ENCODE assay signal across 14 mouse cellular contexts in genomic region chr3:116304800-116305753, GRCm38 (mm10). TPM values are rescaled to one million over a fixed set of nuclear protein-coding genes. Genes with fewer than 3 reads are reported as not detected.
A peak's percentile ranks its signal among the peaks of the same experiment; 100 is the strongest.
DNase-seq lines count a peak whose midpoint lies in the region; ATAC-seq and TF ChIP-seq lines count a peak whose summit lies in the region.
"Had no signal": no experiment of that assay in that cellular context is flagged by ENCODE, and none has a peak within 500 bp of the region (broad histone marks: within the 10 kb centered on the region; RNA-seq: fewer than 3 reads in every experiment).

No protein-coding gene starts in this region.

- H3K27ac ChIP-seq in forebrain, embryonic 11.5 days (ENCODE audit: low read depth, low read length) = no peak overlapping the region
- H3K27ac ChIP-seq in forebrain, embryonic 12.5 days = no peak overlapping the region
- H3K27ac ChIP-seq in liver, adult 2 months (replicated peaks; ENCODE audit: insufficient read depth, low read depth, low read length) = no peak overlapping the region
- no peak overlapping the region for H3K27ac ChIP-seq in liver, embryonic 11.5 days (ENCODE audit: low read depth, low read length)
- H3K27ac ChIP-seq in ES-Bruce4 (ENCODE audit: insufficient read depth, low read length) = no peak overlapping the region
- H3K27ac ChIP-seq in embryonic fibroblast, embryonic 13.5 days (ENCODE audit: insufficient read depth, low read length) = no peak overlapping the region
- no peak overlapping the region for H3K27ac ChIP-seq in layer of hippocampus, adult 2 months
- H3K27ac ChIP-seq: liver, embryonic 13.5 days had no signal

- 0 out of 2 replicates have a peak, but pooled peaks have one; percentile 53 for ATAC-seq in forebrain, embryonic 11.5 days (replicated peaks; ENCODE audit: low FRiP score)
- no peak for ATAC-seq in forebrain, embryonic 12.5 days (ENCODE audit: low FRiP score)
- ATAC-seq in liver, embryonic 11.5 days (replicated peaks; ENCODE audit: low FRiP score) = no peak

- H3K4me3 ChIP-seq in forebrain, embryonic 11.5 days (ENCODE audit: low read depth, low read length) = no peak overlapping the region
- H3K4me3 ChIP-seq in forebrain, embryonic 12.5 days (replicated peaks) = no peak overlapping the region
- H3K4me3 ChIP-seq in liver, adult 2 months (ENCODE audit: insufficient read depth, low read depth, low read length) = no peak overlapping the region
- no peak overlapping the region for H3K4me3 ChIP-seq in liver, embryonic 11.5 days (ENCODE audit: low read depth, low read length)
- H3K4me3 ChIP-seq in ES-Bruce4 (ENCODE audit: low read depth, low read length) = no peak overlapping the region
- no peak overlapping the region for H3K4me3 ChIP-seq in embryonic fibroblast, embryonic 13.5 days (ENCODE audit: insufficient read depth, low read length)
- no peak overlapping the region for H3K4me3 ChIP-seq in layer of hippocampus, adult 2 months
- H3K4me3 ChIP-seq: erythroblast, embryonic 14.5 days; liver, embryonic 13.5 days had no signal

- peak; percentile 39 for TF ChIP-seq CTCF in liver, adult 2 months (IDR thresholded peaks at IDR 0.05; ENCODE audit: low read depth, low read length)
- peak; percentile 10 for TF ChIP-seq CTCF in ES-Bruce4 (IDR thresholded peaks at IDR 0.05; ENCODE audit: low read depth, low read length)
- peak; percentile 58; the same call in 1 of the 2 replicates for TF ChIP-seq CTCF in embryonic fibroblast, embryonic 13.5 days (IDR thresholded peaks at IDR 0.05; ENCODE audit: borderline replicate concordance, insufficient read depth, low read length)
- TF ChIP-seq CTCF in layer of hippocampus, adult 2 months (conservative IDR thresholded peaks at IDR 0.05) = no peak; the same call in 1 of the 2 replicates

- 84% methylated on average over 18 of the region's 18 CpGs for WGBS in forebrain, embryonic 11.5 days
- WGBS in forebrain, embryonic 12.5 days = 69% methylated on average over 18 of the region's 18 CpGs
- WGBS in liver, adult 2 months = 82% methylated on average over 18 of the region's 18 CpGs
- 85% methylated on average over 18 of the region's 18 CpGs for WGBS in liver, embryonic 11.5 days

- DNase-seq in forebrain, embryonic 11.5 days (ENCODE audit: low spot score) = no peak
- no peak for DNase-seq in liver, adult 2 months (ENCODE audit: extremely low read depth, low read depth, low spot score)
- DNase-seq in liver, embryonic 11.5 days (ENCODE audit: low spot score) = no peak
- no peak for DNase-seq in layer of hippocampus, adult 2 months (ENCODE audit: low spot score in 2 of 2)
- no peak for DNase-seq in B cell, adult 2 months
- DNase-seq: adrenal gland, postnatal 36 days; cerebellum, adult 9-11 months; liver, embryonic 13.5 days had no signal

- no peaks in the 10 kb centered on the region for H3K9me3 ChIP-seq in forebrain, embryonic 11.5 days (ENCODE audit: control insufficient read depth, low read length)
- H3K9me3 ChIP-seq in forebrain, embryonic 12.5 days = no peaks in the 10 kb centered on the region
- no peaks in the 10 kb centered on the region for H3K9me3 ChIP-seq in liver, embryonic 11.5 days (ENCODE audit: control insufficient read depth, low read length)
- H3K9me3 ChIP-seq in ES-Bruce4 (replicated peaks; ENCODE audit: control insufficient read depth, insufficient read depth, low read length, poor library complexity, severe bottlenecking) = no peaks in the 10 kb centered on the region
- H3K9me3 ChIP-seq: liver, embryonic 13.5 days had no signal

- no peak overlapping the region for H3K4me2 ChIP-seq in forebrain, embryonic 11.5 days (ENCODE audit: low read depth, low read length, severe bottlenecking)
- no peak overlapping the region for H3K4me2 ChIP-seq in forebrain, embryonic 12.5 days
- no peak overlapping the region for H3K4me2 ChIP-seq in liver, embryonic 11.5 days
- H3K4me2 ChIP-seq: liver, embryonic 13.5 days had no signal

- H3K4me1 ChIP-seq in forebrain, embryonic 11.5 days (replicated peaks; ENCODE audit: control insufficient read depth, insufficient read depth, low read length) = no peaks in the 10 kb centered on the region
- no peaks in the 10 kb centered on the region for H3K4me1 ChIP-seq in forebrain, embryonic 12.5 days
- no peaks in the 10 kb centered on the region; the same call in 1 of the 2 replicates for H3K4me1 ChIP-seq in liver, adult 2 months (ENCODE audit: control insufficient read depth, insufficient read depth, low read length)
- no peaks in the 10 kb centered on the region for H3K4me1 ChIP-seq in liver, embryonic 11.5 days (replicated peaks; ENCODE audit: control insufficient read depth, insufficient read depth, low read length)
- H3K4me1 ChIP-seq in ES-Bruce4 (ENCODE audit: control insufficient read depth, insufficient read depth, low read length) = no peaks in the 10 kb centered on the region
- no peaks in the 10 kb centered on the region for H3K4me1 ChIP-seq in embryonic fibroblast, embryonic 13.5 days (ENCODE audit: control insufficient read depth, insufficient read depth, low read length)

- no peak for TF ChIP-seq POLR2A in liver, adult 2 months (IDR thresholded peaks at IDR 0.05; ENCODE audit: extremely low read depth, insufficient read depth, low read length)
- no peak for TF ChIP-seq POLR2A in ES-Bruce4 (IDR thresholded peaks at IDR 0.05; ENCODE audit: insufficient read depth, low read length)
- no peak for TF ChIP-seq POLR2A in embryonic fibroblast, embryonic 13.5 days (IDR thresholded peaks at IDR 0.05; ENCODE audit: low read depth, low read length)

- H3K79me2 ChIP-seq in liver, adult 2 months (ENCODE audit: control insufficient read depth, insufficient read depth, low read length) = no peaks in the 10 kb centered on the region

- no peak for TF ChIP-seq EP300 in ES-Bruce4 (IDR thresholded peaks at IDR 0.05; ENCODE audit: insufficient read depth, low read depth, low read length)

- no peaks in the 10 kb centered on the region; the same call in 1 of the 2 replicates for H3K36me3 ChIP-seq in forebrain, embryonic 11.5 days (ENCODE audit: control insufficient read depth, insufficient read depth, low read length)
- H3K36me3 ChIP-seq in forebrain, embryonic 12.5 days (replicated peaks) = peaks cover 27% of the 10 kb centered on the region
- no peaks in the 10 kb centered on the region for H3K36me3 ChIP-seq in liver, adult 2 months (ENCODE audit: control insufficient read depth, insufficient read depth, low read length)
- H3K36me3 ChIP-seq in liver, embryonic 11.5 days (ENCODE audit: control insufficient read depth, insufficient read depth, low read length) = no peaks in the 10 kb centered on the region; the same call in 1 of the 2 replicates
- H3K36me3 ChIP-seq in ES-Bruce4 (ENCODE audit: control insufficient read depth, insufficient read depth, low read length, poor library complexity, severe bottlenecking) = no peaks in the 10 kb centered on the region
- H3K36me3 ChIP-seq: liver, embryonic 13.5 days had no signal

- no peak overlapping the region for H3K9ac ChIP-seq in forebrain, embryonic 11.5 days (ENCODE audit: low read length)
- H3K9ac ChIP-seq in forebrain, embryonic 12.5 days = no peak overlapping the region
- no peak overlapping the region for H3K9ac ChIP-seq in liver, adult 2 months (ENCODE audit: low read depth, low read length)
- H3K9ac ChIP-seq in liver, embryonic 11.5 days (ENCODE audit: low read depth, low read length) = no peak overlapping the region
- no peak overlapping the region for H3K9ac ChIP-seq in ES-Bruce4 (ENCODE audit: low read depth, poor library complexity, severe bottlenecking)
- H3K9ac ChIP-seq: liver, embryonic 13.5 days had no signal

- no peaks in the 10 kb centered on the region for H3K27me3 ChIP-seq in forebrain, embryonic 11.5 days (ENCODE audit: control insufficient read depth, insufficient read depth, low read length)
- no peaks in the 10 kb centered on the region for H3K27me3 ChIP-seq in forebrain, embryonic 12.5 days
- H3K27me3 ChIP-seq in liver, adult 2 months (ENCODE audit: control insufficient read depth, insufficient read depth, low read length) = no peaks in the 10 kb centered on the region
- no peaks in the 10 kb centered on the region for H3K27me3 ChIP-seq in liver, embryonic 11.5 days (replicated peaks; ENCODE audit: control insufficient read depth, insufficient read depth, low read length)
- H3K27me3 ChIP-seq in ES-Bruce4 (ENCODE audit: control insufficient read depth, insufficient read depth, low read length, poor library complexity, severe bottlenecking) = no peaks in the 10 kb centered on the region
- H3K27me3 ChIP-seq: liver, embryonic 13.5 days had no signal

RNA-seq across cellular contexts. Expression of gene Gpr88, which starts 51.8 kb away (rescaled TPM):
- polyA plus RNA-seq in forebrain, embryonic 11.5 days (2014; fragmentation: Nextera tagmentation; extraction: Ambion mirVana) = 0.21 and 0.93 TPM in 2 replicates
- 1.5 and 3.2 TPM in 2 replicates for polyA plus RNA-seq in forebrain, embryonic 12.5 days (2016; fragmentation: Nextera tagmentation; extraction: Ambion mirVana)
- not detected in 2 replicates for total RNA-seq in liver, adult 2 months (2014; rRNA removed)
- polyA plus RNA-seq in liver, adult 2 months (2012; rRNA removed) = not detected in 2 replicates
- 0.34 and 1.0 TPM in 2 replicates for polyA plus RNA-seq in liver, embryonic 11.5 days (2014; fragmentation: Nextera tagmentation; extraction: Ambion mirVana)
- polyA plus RNA-seq in ES-Bruce4 (2011; ENCODE audit: insufficient read depth, insufficient read length, low read depth, missing spikeins) = not detected in 2 replicates
- polyA plus RNA-seq in embryonic fibroblast, embryonic 13.5 days (2011; ENCODE audit: insufficient read length, low read depth, missing spikeins) = 2.2 and 5.6 TPM in 2 replicates
- 1 to 10 TPM; 1.9 to 2.0 TPM for total RNA-seq in layer of hippocampus, adult 2 months (2021)
- total RNA-seq: hematopoietic stem cell, adult 5-6 weeks had no signal
- polyA plus RNA-seq: C2C12; erythroblast, embryonic 14.5 days had no signal
